Mouse (Mus musculus) heart, postnatal 0 days (tissue): Measurements from ENCODE around the gene Ift22.

Experiments
- CTCF ChIP-seq: IDR thresholded peaks from 2 replicates; pipeline ENCODE4 v1.5.1; 2016; ENCODE audit warnings: antibody characterized with exemption, control low read depth, low read depth
- EP300 ChIP-seq: IDR thresholded peaks from 2 replicates; pipeline ENCODE4 v1.6.1; 2016; ENCODE audit warnings: antibody characterized with exemption, low read depth

DNA sequence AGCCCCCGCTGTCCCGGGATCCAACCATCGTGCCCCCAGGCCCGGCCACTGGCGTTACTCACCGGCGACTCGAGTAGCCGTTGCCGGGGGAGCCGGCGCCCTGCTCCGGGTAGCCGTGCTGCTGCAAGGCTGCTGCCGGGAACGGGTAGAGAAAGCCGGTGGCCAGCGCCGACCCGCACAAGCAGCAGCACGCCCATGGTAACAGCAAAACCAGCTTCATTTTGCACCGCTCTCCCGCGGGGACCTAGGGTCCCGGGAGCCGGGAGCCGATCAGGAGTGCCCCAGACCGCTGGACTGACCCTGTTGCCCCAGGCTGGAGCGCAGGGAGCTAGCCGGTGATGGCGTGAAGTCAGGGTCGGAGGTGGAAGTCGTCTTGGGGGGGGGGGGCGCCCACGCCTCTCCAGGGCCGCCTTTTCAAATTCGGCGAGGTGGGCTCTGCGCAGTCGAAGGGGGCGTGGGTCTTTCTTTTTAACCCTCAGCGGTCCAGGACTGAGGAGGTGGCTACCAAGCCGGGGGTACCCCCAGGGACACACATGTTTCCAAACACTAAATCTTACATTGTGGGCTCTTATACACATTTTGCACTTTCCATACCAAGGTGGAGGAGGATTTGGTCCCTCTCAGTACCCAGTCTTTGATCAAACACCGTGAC, 25.0 kb upstream of the Ift22 start, which contains the start of gene Col26a1:
- TF ChIP-seq CTCF, result no peak
- no peak for TF ChIP-seq EP300
